Mouse (Mus musculus): ENCODE measurements around the gene Olfr584. TPM values are rescaled to one million over a fixed set of nuclear protein-coding genes. Genes with fewer than 3 reads are reported as not detected.

Olfr584 gene
- polyA plus RNA-seq (2012; rRNA removed; ENCODE audit: low replicate concordance) = not detected in 2 replicates

DNA sequence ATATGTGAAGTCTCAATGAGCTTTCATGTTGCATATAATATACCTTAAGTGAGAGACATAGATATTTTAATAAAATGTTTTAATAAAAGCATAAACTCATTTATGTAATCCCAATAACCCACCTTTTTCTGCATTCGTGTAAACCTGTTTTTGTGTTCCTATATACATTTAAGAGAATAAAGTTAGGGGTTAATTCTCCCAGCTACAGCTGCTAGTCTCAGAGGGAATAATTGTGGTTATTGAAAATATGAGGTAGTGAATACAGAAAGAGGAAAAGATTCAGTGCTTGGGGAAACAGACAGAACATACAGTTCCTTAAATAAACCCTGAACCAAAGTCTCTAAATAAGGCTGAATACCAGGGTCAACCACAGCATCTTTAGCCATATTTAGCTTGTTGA, at the start of gene Olfr584:
Gene Olfr584 (plus strand): TSS at position 301 of the 400 bp plus-strand sequence.

DNA sequence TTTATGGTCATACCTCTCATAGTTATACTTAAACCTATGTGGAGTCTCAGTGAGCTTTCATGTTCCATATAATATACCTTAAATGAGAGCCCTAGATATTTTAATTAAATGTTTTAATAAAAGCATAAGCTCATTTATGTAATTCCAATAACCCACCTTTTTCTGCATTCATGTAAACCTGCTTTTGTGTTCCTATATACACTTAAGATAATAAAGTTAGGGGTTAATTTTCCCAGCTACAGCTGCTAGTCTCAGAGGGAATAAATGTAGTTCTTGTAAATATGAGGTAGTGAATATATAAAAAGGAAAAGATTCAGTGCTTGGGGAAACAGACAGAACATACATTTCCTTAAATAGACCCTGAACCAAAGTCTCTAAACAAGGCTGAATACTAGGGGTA, 44.0 kb upstream of the Olfr584 start, which contains the start of gene Olfr582:
Gene Olfr582 (plus strand): TSS at position 301 of the 400 bp plus-strand sequence.

DNA sequence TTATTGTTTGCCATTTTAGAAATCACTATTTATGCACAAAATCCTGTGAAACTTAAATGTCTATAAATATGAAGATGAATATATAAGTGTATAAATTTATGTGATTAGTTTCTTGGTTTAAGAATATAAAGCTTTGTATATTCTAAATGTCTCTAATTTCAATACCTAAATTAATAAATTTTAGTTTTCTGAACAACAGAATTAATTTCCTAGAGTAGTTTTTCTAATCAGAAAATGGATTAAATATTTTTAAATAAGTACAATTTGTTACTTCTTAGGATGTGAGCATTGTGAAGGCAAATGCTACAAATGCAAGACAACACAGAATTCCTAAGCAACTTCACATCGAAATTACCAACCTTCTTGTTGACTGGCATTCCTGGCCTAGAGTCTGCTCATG, 30.7 kb upstream of the Olfr584 start, which contains the start of gene Olfr583:
Gene Olfr583 (plus strand): TSS at position 301 of the 400 bp plus-strand sequence.

DNA sequence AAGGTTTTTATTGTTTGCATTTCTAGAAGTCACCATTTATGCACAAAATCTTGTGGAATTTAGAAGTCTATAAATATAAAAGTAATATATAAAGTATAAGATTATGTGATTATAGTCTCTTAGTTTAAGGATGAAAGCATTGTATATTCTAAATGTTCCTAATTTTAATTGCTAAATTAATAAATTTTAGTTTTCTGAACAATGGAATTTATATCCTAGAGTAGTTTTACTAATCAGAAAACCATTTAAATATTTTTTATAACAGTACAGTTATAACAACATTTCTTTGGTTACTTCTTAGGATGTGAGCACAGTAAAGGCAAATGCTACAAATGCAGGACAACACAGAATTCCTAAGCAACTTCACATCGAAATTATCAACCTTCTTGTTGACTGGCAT, 15.7 kb downstream of the Olfr584 start, which contains the start of gene Olfr585:
Gene Olfr585 (plus strand): TSS at position 301 of the 400 bp plus-strand sequence.

DNA sequence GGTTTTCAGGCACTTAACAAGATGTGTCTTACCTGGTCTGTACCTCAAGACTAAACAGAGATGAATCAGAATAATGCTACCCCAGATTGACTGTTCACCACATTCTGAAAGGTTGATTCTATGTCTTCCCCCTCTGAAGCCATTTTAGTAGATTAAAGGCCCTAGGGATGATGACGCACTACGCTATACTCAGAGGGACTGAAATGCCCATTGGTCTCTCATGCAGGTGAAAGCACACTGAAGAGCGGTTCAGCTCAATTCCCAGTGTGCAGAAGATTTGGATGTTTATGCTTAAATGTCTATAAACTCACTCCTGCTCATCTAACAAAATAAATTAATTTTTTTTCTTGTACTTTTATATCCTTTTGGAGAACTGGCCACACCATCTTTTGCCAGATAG, 43.9 kb downstream of the Olfr584 start, which contains the start of gene Olfr586:
Gene Olfr586 (minus strand): TSS at position 101 of the 400 bp plus-strand sequence.

Other genes starting within 250 kb of the Olfr584 start
- not detected in 2 replicates for gene Olfr566, start 223.1 kb upstream of the Olfr584 start, polyA plus RNA-seq (2012; rRNA removed; ENCODE audit: low replicate concordance)
- not detected in 2 replicates for gene Olfr568, start 204.8 kb upstream of the Olfr584 start, polyA plus RNA-seq (2012; rRNA removed; ENCODE audit: low replicate concordance)
- not detected in 2 replicates for gene Olfr569, start 191.0 kb upstream of the Olfr584 start, polyA plus RNA-seq (2012; rRNA removed; ENCODE audit: low replicate concordance)
- not detected in 2 replicates for gene Olfr570, start 187.3 kb upstream of the Olfr584 start, polyA plus RNA-seq (2012; rRNA removed; ENCODE audit: low replicate concordance)
- gene Olfr571, start 164.3 kb upstream of the Olfr584 start, polyA plus RNA-seq (2012; rRNA removed; ENCODE audit: low replicate concordance) = not detected in 2 replicates
- not detected in 2 replicates for gene Olfr572, start 157.5 kb upstream of the Olfr584 start, polyA plus RNA-seq (2012; rRNA removed; ENCODE audit: low replicate concordance)
- gene Olfr573-ps1, start 139.3 kb upstream of the Olfr584 start, polyA plus RNA-seq (2012; rRNA removed; ENCODE audit: low replicate concordance) = not detected in 2 replicates
- gene Olfr574, start 133.4 kb upstream of the Olfr584 start, polyA plus RNA-seq (2012; rRNA removed; ENCODE audit: low replicate concordance) = not detected in 2 replicates
- not detected in 2 replicates for gene Olfr575, start 123.1 kb upstream of the Olfr584 start, polyA plus RNA-seq (2012; rRNA removed; ENCODE audit: low replicate concordance)
- gene Olfr576, start 119.2 kb upstream of the Olfr584 start, polyA plus RNA-seq (2012; rRNA removed; ENCODE audit: low replicate concordance) = not detected in 2 replicates
- not detected in 2 replicates for gene Olfr577, start 105.9 kb upstream of the Olfr584 start, polyA plus RNA-seq (2012; rRNA removed; ENCODE audit: low replicate concordance)
- gene Olfr578, start 92.6 kb upstream of the Olfr584 start, polyA plus RNA-seq (2012; rRNA removed; ENCODE audit: low replicate concordance) = not detected in 2 replicates
- gene Olfr582, start 43.9 kb upstream of the Olfr584 start, polyA plus RNA-seq (2012; rRNA removed; ENCODE audit: low replicate concordance) = not detected in 2 replicates
- gene Olfr583, start 30.6 kb upstream of the Olfr584 start, polyA plus RNA-seq (2012; rRNA removed; ENCODE audit: low replicate concordance) = not detected in 2 replicates
- not detected in 2 replicates for gene Olfr585, start 15.8 kb downstream of the Olfr584 start, polyA plus RNA-seq (2012; rRNA removed; ENCODE audit: low replicate concordance)
- gene Olfr586, start 43.8 kb downstream of the Olfr584 start, polyA plus RNA-seq (2012; rRNA removed; ENCODE audit: low replicate concordance) = not detected in 2 replicates
- not detected in 2 replicates for gene Olfr588-ps1, start 59.0 kb downstream of the Olfr584 start, polyA plus RNA-seq (2012; rRNA removed; ENCODE audit: low replicate concordance)
- not detected in 2 replicates for gene Olfr589, start 74.5 kb downstream of the Olfr584 start, polyA plus RNA-seq (2012; rRNA removed; ENCODE audit: low replicate concordance)
- not detected in 2 replicates for gene Olfr591, start 96.5 kb downstream of the Olfr584 start, polyA plus RNA-seq (2012; rRNA removed; ENCODE audit: low replicate concordance)
- not detected in 2 replicates for gene Olfr592, start 102.9 kb downstream of the Olfr584 start, polyA plus RNA-seq (2012; rRNA removed; ENCODE audit: low replicate concordance)
- not detected in 2 replicates for gene Olfr593, start 130.0 kb downstream of the Olfr584 start, polyA plus RNA-seq (2012; rRNA removed; ENCODE audit: low replicate concordance)
- gene Olfr594, start 135.1 kb downstream of the Olfr584 start, polyA plus RNA-seq (2012; rRNA removed; ENCODE audit: low replicate concordance) = not detected in 2 replicates
- not detected in 2 replicates for gene Usp17ld, start 170.6 kb downstream of the Olfr584 start, polyA plus RNA-seq (2012; rRNA removed; ENCODE audit: low replicate concordance)
- gene Olfr596, start 223.8 kb downstream of the Olfr584 start, polyA plus RNA-seq (2012; rRNA removed; ENCODE audit: low replicate concordance) = not detected in 2 replicates
- gene Olfr597, start 234.4 kb downstream of the Olfr584 start, polyA plus RNA-seq (2012; rRNA removed; ENCODE audit: low replicate concordance) = not detected in 2 replicates
- not detected in 2 replicates for gene Olfr598, start 241.7 kb downstream of the Olfr584 start, polyA plus RNA-seq (2012; rRNA removed; ENCODE audit: low replicate concordance)

All from subcutaneous adipose tissue, adult 2 months (tissue).